Mouse (Mus musculus) testis, adult 2 months (tissue): ENCODE measurements around the gene Dhx36.

ENCODE experiments used
- CTCF ChIP-seq: fragments of 200-500 bp; IDR thresholded peaks from 2 replicates; pipeline ENCODE4 v1.5.1; 2012; ENCODE audit warnings: low read depth, mild to moderate bottlenecking, inconsistent platforms, low read length, moderate library complexity; ENCODE audit not compliant: control insufficient read depth, insufficient read depth, insufficient replicate concordance
- POLR2A ChIP-seq: fragments of 200-500 bp; IDR thresholded peaks from 2 replicates; pipeline ENCODE4 v1.6.1; 2012; ENCODE audit warnings: low read depth, mild to moderate bottlenecking, inconsistent platforms, low read length, moderate library complexity; ENCODE audit not compliant: control insufficient read depth

- TF ChIP-seq CTCF (no peak), POLR2A (no peak)
These were observed 63.1 kb downstream of the Dhx36 start for GRCm38 (mm10) chr3:62443582-62444194.
